Mouse (Mus musculus): ENCODE results near the gene Dock2. TPM values are rescaled to one million over a fixed set of nuclear protein-coding genes. Genes with fewer than 3 reads are reported as not detected.

Gene Dock2
- polyA plus RNA-seq, 1 experiment from 2014 or later = 1.1 TPM

GRCm38 (mm10) chr11:34415884-34416618, 367.6 kb downstream of the Dock2 start:
- no peak for ATAC-seq (ENCODE audit: low FRiP score, low TSS enrichment)
- no peaks in the 10 kb centered on the region for H3K36me3 ChIP-seq (ENCODE audit: control insufficient read depth, insufficient read depth, low read length)
- H3K4me1 ChIP-seq (ENCODE audit: control insufficient read depth, insufficient read depth, low read length) = 0 out of 2 replicates have a peak, but pooled peaks cover 4% of the 10 kb centered on the region
- H3K27ac ChIP-seq (ENCODE audit: low read depth, low read length) = no peak overlapping the region
- no peaks in the 10 kb centered on the region for H3K9me3 ChIP-seq (ENCODE audit: control insufficient read depth, low read length)
- WGBS = 49% methylated on average over 9 of the region's 9 CpGs
- no peak overlapping the region for H3K4me3 ChIP-seq (ENCODE audit: low read length)
- H3K4me2 ChIP-seq (replicated peaks; ENCODE audit: low read depth, low read length) = no peak overlapping the region
- H3K27me3 ChIP-seq (ENCODE audit: control insufficient read depth, insufficient read depth, low read length) = no peaks in the 10 kb centered on the region
- no peak overlapping the region for H3K9ac ChIP-seq (ENCODE audit: low read depth, low read length)

- 67% methylated on average over 5 of the region's 5 CpGs for WGBS
- H3K27me3 ChIP-seq (ENCODE audit: control insufficient read depth, insufficient read depth, low read length) = no peaks in the 10 kb centered on the region
Observed at GRCm38 (mm10) chr11:34406850-34407249, 376.8 kb downstream of the Dock2 start.

GRCm38 (mm10) chr11:34406309-34406708, 377.4 kb downstream of the Dock2 start:
- Histone ChIP-seq H3K27ac (ENCODE audit: low read depth, low read length) (no peak overlapping the region), H3K4me1 (ENCODE audit: control insufficient read depth, insufficient read depth, low read length) (no peaks in the 10 kb centered on the region), H3K9me3 (ENCODE audit: control insufficient read depth, low read length) (no peaks in the 10 kb centered on the region), H3K36me3 (ENCODE audit: control insufficient read depth, insufficient read depth, low read length) (no peaks in the 10 kb centered on the region), H3K4me2 (replicated peaks; ENCODE audit: low read depth, low read length) (no peak overlapping the region), H3K9ac (ENCODE audit: low read depth, low read length) (no peak overlapping the region), H3K4me3 (ENCODE audit: low read length) (no peak overlapping the region), H3K27me3 (ENCODE audit: control insufficient read depth, insufficient read depth, low read length) (no peaks in the 10 kb centered on the region)
- peak; percentile 60; the same call in 1 of the 2 replicates for ATAC-seq (ENCODE audit: low FRiP score, low TSS enrichment)
- WGBS = 19% methylated on average over 8 of the region's 8 CpGs

More at GRCm38 (mm10) chr11:34406850-34407249, 376.8 kb downstream of the Dock2 start:
- Histone ChIP-seq H3K36me3 (ENCODE audit: control insufficient read depth, insufficient read depth, low read length) (no peaks in the 10 kb centered on the region), H3K4me1 (ENCODE audit: control insufficient read depth, insufficient read depth, low read length) (no peaks in the 10 kb centered on the region), H3K9ac (ENCODE audit: low read depth, low read length) (no peak overlapping the region), H3K27ac (ENCODE audit: low read depth, low read length) (no peak overlapping the region), H3K9me3 (ENCODE audit: control insufficient read depth, low read length) (no peaks in the 10 kb centered on the region), H3K4me2 (replicated peaks; ENCODE audit: low read depth, low read length) (no peak overlapping the region), H3K4me3 (ENCODE audit: low read length) (no peak overlapping the region)
- ATAC-seq (ENCODE audit: low FRiP score, low TSS enrichment) = no peak

GRCm38 (mm10) chr11:34405311-34405710, 378.4 kb downstream of the Dock2 start:
- H3K36me3 ChIP-seq (ENCODE audit: control insufficient read depth, insufficient read depth, low read length) = no peaks in the 10 kb centered on the region
- no peaks in the 10 kb centered on the region for H3K27me3 ChIP-seq (ENCODE audit: control insufficient read depth, insufficient read depth, low read length)
- H3K9me3 ChIP-seq (ENCODE audit: control insufficient read depth, low read length) = no peaks in the 10 kb centered on the region
- no peak overlapping the region for H3K4me2 ChIP-seq (replicated peaks; ENCODE audit: low read depth, low read length)
- H3K27ac ChIP-seq (ENCODE audit: low read depth, low read length) = no peak overlapping the region
- WGBS = 86% methylated on average over 1 of the region's 1 CpGs
- H3K4me3 ChIP-seq (ENCODE audit: low read length) = no peak overlapping the region
- no peaks in the 10 kb centered on the region for H3K4me1 ChIP-seq (ENCODE audit: control insufficient read depth, insufficient read depth, low read length)
- ATAC-seq (ENCODE audit: low FRiP score, low TSS enrichment) = no peak
- H3K9ac ChIP-seq (ENCODE audit: low read depth, low read length) = no peak overlapping the region

- H3K36me3 ChIP-seq (ENCODE audit: control insufficient read depth, insufficient read depth, low read length) = no peaks in the 10 kb centered on the region
- H3K9ac ChIP-seq (ENCODE audit: low read depth, low read length) = no peak overlapping the region
- H3K4me3 ChIP-seq (ENCODE audit: low read length) = no peak overlapping the region
- ATAC-seq (ENCODE audit: low FRiP score, low TSS enrichment) = no peak
- H3K27ac ChIP-seq (ENCODE audit: low read depth, low read length) = no peak overlapping the region
- no peak overlapping the region for H3K4me2 ChIP-seq (replicated peaks; ENCODE audit: low read depth, low read length)
- no peaks in the 10 kb centered on the region for H3K27me3 ChIP-seq (ENCODE audit: control insufficient read depth, insufficient read depth, low read length)
- 46% methylated on average over 8 of the region's 8 CpGs for WGBS
- no peaks in the 10 kb centered on the region for H3K4me1 ChIP-seq (ENCODE audit: control insufficient read depth, insufficient read depth, low read length)
- H3K9me3 ChIP-seq (ENCODE audit: control insufficient read depth, low read length) = no peaks in the 10 kb centered on the region
Observed at GRCm38 (mm10) chr11:34401343-34401742, 382.3 kb downstream of the Dock2 start.

GRCm38 (mm10) chr11:34398555-34398954, 385.1 kb downstream of the Dock2 start:
- no peak for ATAC-seq (ENCODE audit: low FRiP score, low TSS enrichment)
- Histone ChIP-seq H3K4me2 (replicated peaks; ENCODE audit: low read depth, low read length) (no peak overlapping the region), H3K27ac (ENCODE audit: low read depth, low read length) (no peak overlapping the region), H3K36me3 (ENCODE audit: control insufficient read depth, insufficient read depth, low read length) (no peaks in the 10 kb centered on the region), H3K9ac (ENCODE audit: low read depth, low read length) (no peak overlapping the region), H3K27me3 (ENCODE audit: control insufficient read depth, insufficient read depth, low read length) (no peaks in the 10 kb centered on the region), H3K4me3 (ENCODE audit: low read length) (no peak overlapping the region), H3K4me1 (ENCODE audit: control insufficient read depth, insufficient read depth, low read length) (no peaks in the 10 kb centered on the region), H3K9me3 (ENCODE audit: control insufficient read depth, low read length) (no peaks in the 10 kb centered on the region)
- 87% methylated on average over 2 of the region's 2 CpGs for WGBS

GRCm38 (mm10) chr11:34397661-34398060, 386.0 kb downstream of the Dock2 start:
- Histone ChIP-seq H3K4me1 (ENCODE audit: control insufficient read depth, insufficient read depth, low read length) (no peaks in the 10 kb centered on the region), H3K36me3 (ENCODE audit: control insufficient read depth, insufficient read depth, low read length) (no peaks in the 10 kb centered on the region), H3K4me2 (replicated peaks; ENCODE audit: low read depth, low read length) (no peak overlapping the region), H3K9ac (ENCODE audit: low read depth, low read length) (no peak overlapping the region), H3K27me3 (ENCODE audit: control insufficient read depth, insufficient read depth, low read length) (no peaks in the 10 kb centered on the region), H3K4me3 (ENCODE audit: low read length) (no peak overlapping the region), H3K9me3 (ENCODE audit: control insufficient read depth, low read length) (no peaks in the 10 kb centered on the region), H3K27ac (ENCODE audit: low read depth, low read length) (no peak overlapping the region)
- WGBS = 93% methylated on average over 5 of the region's 5 CpGs
- ATAC-seq (ENCODE audit: low FRiP score, low TSS enrichment) = no peak

- Histone ChIP-seq H3K36me3 (ENCODE audit: control insufficient read depth, insufficient read depth, low read length) (no peaks in the 10 kb centered on the region), H3K4me2 (replicated peaks; ENCODE audit: low read depth, low read length) (no peak overlapping the region), H3K27ac (ENCODE audit: low read depth, low read length) (no peak overlapping the region), H3K4me3 (ENCODE audit: low read length) (no peak overlapping the region), H3K4me1 (ENCODE audit: control insufficient read depth, insufficient read depth, low read length) (no peaks in the 10 kb centered on the region), H3K9ac (ENCODE audit: low read depth, low read length) (no peak overlapping the region), H3K27me3 (ENCODE audit: control insufficient read depth, insufficient read depth, low read length) (no peaks in the 10 kb centered on the region), H3K9me3 (ENCODE audit: control insufficient read depth, low read length) (no peaks in the 10 kb centered on the region)
- ATAC-seq (ENCODE audit: low FRiP score, low TSS enrichment) = no peak
- 81% methylated on average over 3 of the region's 3 CpGs for WGBS
Observed at GRCm38 (mm10) chr11:34395802-34396201, 387.9 kb downstream of the Dock2 start.

- Histone ChIP-seq H3K9ac (ENCODE audit: low read depth, low read length) (no peak overlapping the region), H3K4me3 (ENCODE audit: low read length) (no peak overlapping the region), H3K4me2 (replicated peaks; ENCODE audit: low read depth, low read length) (no peak overlapping the region), H3K9me3 (ENCODE audit: control insufficient read depth, low read length) (no peaks in the 10 kb centered on the region), H3K36me3 (ENCODE audit: control insufficient read depth, insufficient read depth, low read length) (no peaks in the 10 kb centered on the region), H3K4me1 (ENCODE audit: control insufficient read depth, insufficient read depth, low read length) (no peaks in the 10 kb centered on the region), H3K27me3 (ENCODE audit: control insufficient read depth, insufficient read depth, low read length) (no peaks in the 10 kb centered on the region), H3K27ac (ENCODE audit: low read depth, low read length) (no peak overlapping the region)
- WGBS = 31% methylated on average over 4 of the region's 4 CpGs
- no peak for ATAC-seq (ENCODE audit: low FRiP score, low TSS enrichment)
Observed at GRCm38 (mm10) chr11:34392105-34392504, 391.6 kb downstream of the Dock2 start.
